Mouse (Mus musculus) liver, postnatal 0 days (tissue): ENCODE results near the gene Olfr922. TPM values are rescaled to one million over a fixed set of nuclear protein-coding genes. Genes with fewer than 3 reads are reported as not detected.

Experiments
- ATAC-seq: fragments of 200-750 bp; cut with Nextera tagmentation; 2 replicates; pipeline ENCODE4 v1.8.0; 2017; ENCODE audit warnings: mild to moderate bottlenecking, moderate library complexity
- DNase-seq: peaks from one replicate; pipeline ENCODE4 v3.0.0-alpha.2; 2016
- H3K27ac ChIP-seq: fragments of 300-500 bp; sonication (generic); 2 replicates; pipeline ENCODE4 v1.5.1; 2014; ENCODE audit warnings: antibody characterized with exemption, moderate library complexity, mild to moderate bottlenecking, low read depth
- H3K27me3 ChIP-seq: fragments of 300-500 bp; sonication (generic); 2 replicates; pipeline ENCODE4 v1.6.1; 2014; ENCODE audit warnings: low read length, control low read depth, mixed read lengths; ENCODE audit not compliant: insufficient read depth
- H3K36me3 ChIP-seq: fragments of 300-500 bp; sonication (generic); replicated peaks from 2 replicates; pipeline ENCODE4 v1.6.1; 2014; ENCODE audit warnings: mild to moderate bottlenecking, control low read depth, low read length, moderate library complexity, mixed read lengths; ENCODE audit not compliant: insufficient read depth
- H3K4me1 ChIP-seq: fragments of 300-500 bp; sonication (generic); 2 replicates; pipeline ENCODE4 v1.6.1; 2014; ENCODE audit warnings: antibody characterized with exemption, mild to moderate bottlenecking, control low read depth; ENCODE audit not compliant: insufficient read depth
- H3K4me2 ChIP-seq: fragments of 300-500 bp; sonication (generic); 2 replicates; pipeline ENCODE4 v1.6.1; 2014; ENCODE audit warnings: low read depth, mild to moderate bottlenecking, low read length, moderate library complexity, mixed read lengths
- H3K4me3 ChIP-seq: fragments of 300-500 bp; sonication (generic); 2 replicates; pipeline ENCODE4 v1.5.1; 2014; ENCODE audit warnings: low read depth, low read length
- H3K9ac ChIP-seq: fragments of 300-500 bp; sonication (generic); replicated peaks from 2 replicates; pipeline ENCODE4 v1.6.1; 2014; ENCODE audit warnings: mild to moderate bottlenecking, moderate library complexity
- H3K9me3 ChIP-seq: fragments of 300-500 bp; sonication (generic); 2 replicates; pipeline ENCODE4 v1.6.1; 2016; ENCODE audit warnings: mild to moderate bottlenecking, control low read depth, low read length, mixed read lengths
- CTCF ChIP-seq: sonication (generic); IDR thresholded peaks from 2 replicates; pipeline ENCODE4 v1.5.1; 2016; ENCODE audit warnings: antibody characterized with exemption, low read depth
- EP300 ChIP-seq: IDR thresholded peaks from 2 replicates; pipeline ENCODE4 v1.6.1; 2016; ENCODE audit warnings: antibody characterized with exemption, low read depth, mild to moderate bottlenecking
- WGBS: fragments of 180-500 bp; shearing (Covaris S2); extraction: QIAGEN DNeasy Blood & Tissue Kit; methylation state at CpG from one replicate; pipeline ENCODE4 v1.1.7; 2014; ENCODE audit not compliant: insufficient replicate concordance; 5-methylcytosine and 5-hydroxymethylcytosine counted together
- polyA plus RNA-seq: library from polyadenylated mRNA; unstranded; fragments of >200 nt; fragmentation: Nextera tagmentation; extraction: Ambion mirVana; gene quantifications from 2 replicates; pipeline ENCODE4 v1.2.1, GENCODE M21; 2015

Olfr922 gene
- polyA plus RNA-seq, 1 experiment from 2014 or later, result not detected

DNA sequence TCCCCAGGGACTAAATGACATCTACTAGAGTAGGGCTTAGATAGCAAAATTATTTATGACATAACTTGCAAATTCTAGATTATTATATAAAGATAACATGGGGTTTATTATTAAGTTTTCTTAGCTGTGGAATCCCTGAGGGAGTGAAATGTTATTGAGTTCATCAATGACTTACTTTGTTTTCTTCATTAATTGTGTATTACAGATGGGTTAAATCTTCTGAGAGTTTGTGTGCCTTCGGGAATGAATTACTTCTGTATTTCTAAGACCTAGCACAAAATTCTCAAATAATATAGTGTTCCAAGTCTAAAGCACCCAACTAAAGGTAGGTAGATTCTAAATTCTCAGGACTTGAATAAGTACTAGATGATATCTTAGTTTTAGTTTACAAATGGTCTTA, 29.7 kb downstream of the Olfr922 start, which contains the start of gene Olfr924:
Gene Olfr924, plus strand, starts transcription at position 301 of the 400 bp plus-strand sequence.
- TF ChIP-seq EP300, result no peak
- TF ChIP-seq CTCF, result no peak
- H3K4me3 ChIP-seq, result no peak within 1 kb of the TSS
- no peaks in the 10 kb centered on the region for H3K27me3 ChIP-seq
- no peaks in the 10 kb centered on the region for H3K4me1 ChIP-seq
- 85% methylated on average over 1 of the region's 1 CpGs for WGBS
- no peaks in the 10 kb centered on the region for H3K9me3 ChIP-seq
- no peak within 1 kb of the TSS for H3K27ac ChIP-seq
- H3K9ac ChIP-seq, result no peak within 1 kb of the TSS
- ATAC-seq (no peak), DNase-seq (no peak)
- no peaks in the 10 kb centered on the region for H3K36me3 ChIP-seq
- H3K4me2 ChIP-seq, result no peak within 1 kb of the TSS

DNA sequence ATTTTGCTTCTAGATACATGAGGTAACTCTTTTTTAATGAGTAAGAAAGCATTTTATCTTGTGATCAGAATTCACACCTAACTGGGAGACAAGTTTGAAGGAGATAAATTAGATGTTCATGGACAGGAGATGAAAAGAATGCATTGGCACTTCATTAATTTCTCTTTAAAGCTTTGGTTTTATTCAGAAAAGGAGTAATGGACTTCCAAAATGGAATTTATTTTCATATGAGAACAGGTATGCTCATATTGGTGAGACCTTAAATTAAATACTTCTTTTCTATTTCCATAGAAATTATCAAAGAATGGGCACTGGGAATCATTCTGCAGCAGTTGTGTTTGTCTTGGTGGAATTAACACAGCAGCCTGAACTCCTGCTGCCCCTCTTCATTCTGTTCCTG, 40.3 kb downstream of the Olfr922 start, which contains the start of gene Olfr26:
Gene Olfr26, plus strand, starts transcription at position 301 of the 400 bp plus-strand sequence.
- Histone ChIP-seq H3K9me3 (no peaks in the 10 kb centered on the region), H3K9ac (no peak within 1 kb of the TSS), H3K4me1 (no peaks in the 10 kb centered on the region), H3K4me3 (no peak within 1 kb of the TSS), H3K4me2 (no peak within 1 kb of the TSS), H3K36me3 (no peaks in the 10 kb centered on the region), H3K27me3 (no peaks in the 10 kb centered on the region), H3K27ac (no peak within 1 kb of the TSS)
- TF ChIP-seq CTCF (no peak), EP300 (no peak)
- no peak for DNase-seq
- ATAC-seq, result no peak

Other genes starting within 250 kb of the Olfr922 start
- not detected in 2 replicates for gene Olfr912, start 234.4 kb upstream of the Olfr922 start, polyA plus RNA-seq
- gene Olfr913, start 221.9 kb upstream of the Olfr922 start, polyA plus RNA-seq, result not detected in 2 replicates
- not detected in 2 replicates for gene Olfr914, start 209.5 kb upstream of the Olfr922 start, polyA plus RNA-seq
- gene Olfr916, start 154.7 kb upstream of the Olfr922 start, polyA plus RNA-seq, result not detected in 2 replicates
- gene Olfr917, start 148.8 kb upstream of the Olfr922 start, polyA plus RNA-seq, result not detected in 2 replicates
- gene Olfr918, start 140.0 kb upstream of the Olfr922 start, polyA plus RNA-seq, result not detected in 2 replicates
- gene Olfr919, start 110.9 kb upstream of the Olfr922 start, polyA plus RNA-seq, result not detected in 2 replicates
- gene Vwa5a, start 96.3 kb upstream of the Olfr922 start, polyA plus RNA-seq, result 6.1 and 8.0 TPM in 2 replicates
- 0.05 TPM in 2 replicates for gene Olfr920, start 62.3 kb upstream of the Olfr922 start, polyA plus RNA-seq
- not detected in 2 replicates for gene Olfr921, start 41.5 kb upstream of the Olfr922 start, polyA plus RNA-seq
- not detected in 2 replicates for gene Olfr923, start 11.9 kb downstream of the Olfr922 start, polyA plus RNA-seq
- gene Olfr924, start 29.8 kb downstream of the Olfr922 start, polyA plus RNA-seq, result not detected in 2 replicates
- gene Olfr26, start 40.4 kb downstream of the Olfr922 start, polyA plus RNA-seq, result not detected in 2 replicates
- gene Olfr926, start 62.5 kb downstream of the Olfr922 start, polyA plus RNA-seq, result not detected in 2 replicates
- gene Olfr930, start 115.2 kb downstream of the Olfr922 start, polyA plus RNA-seq, result not detected in 2 replicates
- not detected in 2 replicates for gene Olfr933, start 157.7 kb downstream of the Olfr922 start, polyA plus RNA-seq
- gene Olfr934, start 173.7 kb downstream of the Olfr922 start, polyA plus RNA-seq, result not detected in 2 replicates
- gene Olfr935, start 185.1 kb downstream of the Olfr922 start, polyA plus RNA-seq, result not detected in 2 replicates
- not detected in 2 replicates for gene Olfr146, start 208.8 kb downstream of the Olfr922 start, polyA plus RNA-seq